Mouse (Mus musculus) forebrain, embryonic 14.5 days (tissue): Measurements from ENCODE around the gene Ceacam1. TPM values are rescaled to one million over a fixed set of nuclear protein-coding genes. Genes with fewer than 3 reads are reported as not detected.

Source experiments
- ATAC-seq: fragments of 200-750 bp; cut with Nextera tagmentation; 2 replicates; pipeline ENCODE4 v1.8.0; 2017; ENCODE audit warnings: mild to moderate bottlenecking, moderate library complexity
- DNase-seq: peaks from one replicate; pipeline ENCODE4 v3.0.0-alpha.2; 2015; ENCODE audit warnings: low spot score
- H3K27ac ChIP-seq: fragments of 300-500 bp; sonication (generic); 2 replicates; pipeline ENCODE4 v1.5.1; 2014; ENCODE audit warnings: low read depth, mild to moderate bottlenecking, control low read depth, low read length, moderate library complexity
- H3K27me3 ChIP-seq: fragments of 300-500 bp; sonication (generic); replicated peaks from 2 replicates; pipeline ENCODE4 v1.6.1; 2014; ENCODE audit warnings: low read length, control low read depth, mixed read lengths; ENCODE audit not compliant: control insufficient read depth, insufficient read depth
- H3K36me3 ChIP-seq: fragments of 300-500 bp; sonication (generic); 2 replicates; pipeline ENCODE4 v1.6.1; 2014; ENCODE audit warnings: low read length, control low read depth; ENCODE audit not compliant: control insufficient read depth, insufficient read depth
- H3K4me1 ChIP-seq: fragments of 300-500 bp; sonication (generic); 2 replicates; pipeline ENCODE4 v1.6.1; 2014; ENCODE audit warnings: antibody characterized with exemption, low read length, control low read depth; ENCODE audit not compliant: control insufficient read depth, insufficient read depth
- H3K4me2 ChIP-seq: fragments of 300-500 bp; sonication (generic); 2 replicates; pipeline ENCODE4 v1.6.1; 2014; ENCODE audit warnings: mild to moderate bottlenecking, control low read depth, low read length
- H3K4me3 ChIP-seq: fragments of 300-500 bp; sonication (generic); 2 replicates; pipeline ENCODE4 v1.5.1; 2014; ENCODE audit warnings: low read depth, low read length, control low read depth
- H3K9ac ChIP-seq: fragments of 300-500 bp; sonication (generic); 2 replicates; pipeline ENCODE4 v1.6.1; 2014; ENCODE audit warnings: mild to moderate bottlenecking, low read length, control low read depth, moderate library complexity
- H3K9me3 ChIP-seq: fragments of 300-500 bp; sonication (generic); replicated peaks from 2 replicates; pipeline ENCODE4 v1.6.1; 2016; ENCODE audit warnings: low read length, control low read depth, mixed read lengths; ENCODE audit not compliant: control insufficient read depth
- WGBS: fragments of 180-500 bp; shearing (Covaris S2); extraction: QIAGEN DNeasy Blood & Tissue Kit; methylation state at CpG from one replicate; pipeline ENCODE4 v1.1.7; 2014; 5-methylcytosine and 5-hydroxymethylcytosine counted together
- polyA plus RNA-seq: library from polyadenylated mRNA; unstranded; fragments of >200 nt; fragmentation: Nextera tagmentation; extraction: Ambion mirVana; gene quantifications from 2 replicates; pipeline ENCODE4 v1.2.1, GENCODE M21; 2014

Ceacam1 gene
- polyA plus RNA-seq, 1 experiment from 2014 or later, result 0.99 TPM

DNA sequence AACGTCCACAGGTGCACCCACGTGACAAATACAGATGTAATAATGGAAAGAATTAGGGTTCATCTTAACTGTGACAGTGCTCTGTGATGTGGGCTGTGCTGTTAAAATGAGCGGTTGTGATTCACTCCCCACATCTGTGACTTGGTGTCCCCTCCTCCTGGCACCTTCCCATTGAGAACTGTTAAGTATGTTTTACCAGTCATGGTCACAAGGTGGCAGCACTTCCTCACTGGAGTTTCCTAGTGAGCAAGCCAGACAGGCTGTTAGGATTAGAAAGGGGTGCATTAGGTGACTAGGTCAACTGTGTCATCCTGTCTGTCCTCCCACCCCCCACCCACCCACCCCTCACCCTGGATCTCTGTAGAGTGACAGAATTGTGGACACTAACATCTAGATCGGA, 53.0 kb downstream of the Ceacam1 start:
- no peak overlapping the region for H3K9ac ChIP-seq
- no peaks in the 10 kb centered on the region for H3K4me1 ChIP-seq
- 34% methylated on average over 4 of the region's 4 CpGs for WGBS
- DNase-seq (peak; percentile 94), ATAC-seq (peak; percentile 60)
- H3K27ac ChIP-seq, result no peak overlapping the region
- H3K27me3 ChIP-seq, result no peaks in the 10 kb centered on the region
- no peaks in the 10 kb centered on the region for H3K36me3 ChIP-seq
- H3K9me3 ChIP-seq, result no peaks in the 10 kb centered on the region
- H3K4me3 ChIP-seq, result no peak overlapping the region
- no peak overlapping the region for H3K4me2 ChIP-seq

DNA sequence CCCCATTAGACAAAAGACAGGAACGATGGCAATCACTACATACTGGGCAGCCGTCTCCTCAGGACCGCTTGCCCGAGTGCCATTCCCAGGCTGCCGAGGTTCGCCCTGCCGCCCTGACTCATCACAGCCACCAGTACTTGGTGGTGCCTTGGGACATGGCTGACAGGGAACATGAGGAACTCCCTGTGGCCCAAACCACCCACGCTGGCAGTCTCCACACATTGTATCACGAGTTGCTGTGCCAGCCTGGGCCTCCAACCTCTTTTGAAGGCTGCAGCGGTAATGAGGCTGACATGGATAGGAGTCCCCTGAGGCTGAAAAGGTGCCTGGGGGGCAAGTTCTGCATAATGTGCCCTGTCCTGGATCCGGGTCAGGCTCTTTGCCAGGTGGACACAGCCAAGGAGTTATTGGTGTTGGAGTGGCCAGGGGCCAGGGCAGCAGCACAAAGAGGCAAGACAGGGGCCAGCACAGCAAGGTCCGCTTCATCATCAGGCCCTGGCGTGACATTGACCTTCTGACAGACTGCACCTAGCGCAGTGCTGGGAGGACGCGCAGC, 55.0 kb downstream of the Ceacam1 start:
- DNase-seq, result no peak
- H3K27ac ChIP-seq, result no peak overlapping the region

DNA sequence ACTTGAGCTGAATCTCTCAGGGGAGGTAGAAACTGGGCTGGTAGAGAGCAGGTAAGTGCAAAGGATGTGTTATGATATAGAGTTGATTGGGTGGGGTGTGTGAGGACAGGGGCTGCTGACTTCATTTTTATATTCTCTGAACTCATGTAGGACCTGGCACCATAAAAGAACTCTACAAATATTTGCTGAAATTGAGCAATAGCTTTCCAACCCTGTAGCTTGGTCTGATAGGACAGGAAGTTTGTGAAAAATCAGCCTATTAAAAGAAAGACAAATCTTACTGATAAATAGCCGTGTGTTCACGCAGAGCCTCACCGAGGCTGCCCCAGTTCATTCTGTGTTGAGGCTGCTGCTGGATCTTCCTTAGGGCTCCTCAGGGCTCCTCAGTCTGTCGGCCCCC, 57.5 kb downstream of the Ceacam1 start:
- Histone ChIP-seq H3K27me3 (no peaks in the 10 kb centered on the region), H3K36me3 (no peaks in the 10 kb centered on the region), H3K9me3 (no peaks in the 10 kb centered on the region), H3K27ac (no peak overlapping the region), H3K9ac (no peak overlapping the region), H3K4me1 (no peaks in the 10 kb centered on the region), H3K4me3 (no peak overlapping the region), H3K4me2 (no peak overlapping the region)
- no peak for ATAC-seq
- 96% methylated on average over 4 of the region's 4 CpGs for WGBS
- DNase-seq, result no peak

More for the DNA sequence above, 55.0 kb downstream of the Ceacam1 start:
- no peak overlapping the region for H3K4me2 ChIP-seq
- H3K4me3 ChIP-seq, result no peak overlapping the region
- no peaks in the 10 kb centered on the region for H3K27me3 ChIP-seq
- no peaks in the 10 kb centered on the region for H3K36me3 ChIP-seq
- ATAC-seq, result no peak
- no peaks in the 10 kb centered on the region for H3K9me3 ChIP-seq
- H3K4me1 ChIP-seq, result no peaks in the 10 kb centered on the region
- WGBS, result 65% methylated on average over 16 of the region's 16 CpGs
- H3K9ac ChIP-seq, result no peak overlapping the region

DNA sequence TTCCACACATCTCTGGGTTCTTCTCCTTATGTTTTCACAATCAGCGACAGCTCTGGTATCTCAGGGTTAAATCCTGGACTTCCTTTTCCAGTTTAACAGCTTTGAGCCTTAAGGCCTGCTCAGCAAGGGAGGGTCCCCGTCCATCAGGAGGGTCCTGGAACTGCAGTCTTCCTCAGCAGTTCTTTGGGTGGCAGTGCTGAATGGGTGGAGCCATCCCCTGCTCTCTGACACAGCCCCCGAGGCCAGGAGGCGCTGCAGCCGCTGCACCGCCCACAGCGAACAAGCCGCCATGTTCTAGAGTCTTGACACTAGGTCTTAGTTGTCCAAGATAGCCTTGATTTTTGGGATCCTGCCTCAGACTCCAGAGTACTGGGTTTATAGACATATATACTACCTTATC, 57.9 kb downstream of the Ceacam1 start:
- Histone ChIP-seq H3K4me2 (no peak overlapping the region), H3K27ac (no peak overlapping the region), H3K9me3 (no peaks in the 10 kb centered on the region), H3K27me3 (no peaks in the 10 kb centered on the region), H3K9ac (no peak overlapping the region), H3K4me3 (no peak overlapping the region), H3K4me1 (no peaks in the 10 kb centered on the region), H3K36me3 (no peaks in the 10 kb centered on the region)
- ATAC-seq, result no peak
- DNase-seq, result no peak
- 79% methylated on average over 8 of the region's 8 CpGs for WGBS

DNA sequence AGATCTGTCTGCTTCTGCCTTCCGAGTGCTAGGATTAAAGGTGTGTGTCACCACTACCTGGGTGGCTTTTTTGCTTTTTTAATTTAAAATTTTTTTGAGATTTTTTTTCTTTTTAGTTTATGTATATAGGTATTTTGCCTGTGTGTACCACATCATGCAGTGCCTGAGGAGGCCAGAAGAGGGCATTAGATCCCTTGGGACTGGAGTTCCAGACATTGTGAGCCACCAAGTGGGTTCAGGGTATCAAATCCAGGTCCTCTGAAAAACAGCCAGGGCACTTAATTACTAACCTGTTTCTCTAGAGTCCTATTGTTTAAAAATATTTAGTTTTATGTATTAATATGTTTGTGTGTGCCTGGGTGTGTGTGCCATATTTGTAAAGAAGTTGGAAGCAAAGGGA, 59.8 kb downstream of the Ceacam1 start:
- 81% methylated on average over 1 of the region's 1 CpGs for WGBS
- DNase-seq (peak; percentile 39), ATAC-seq (no peak)
- Histone ChIP-seq H3K9ac (no peak overlapping the region), H3K4me1 (no peaks in the 10 kb centered on the region), H3K4me2 (no peak overlapping the region), H3K27ac (no peak overlapping the region), H3K9me3 (no peaks in the 10 kb centered on the region), H3K36me3 (no peaks in the 10 kb centered on the region), H3K27me3 (no peaks in the 10 kb centered on the region), H3K4me3 (no peak overlapping the region)

DNA sequence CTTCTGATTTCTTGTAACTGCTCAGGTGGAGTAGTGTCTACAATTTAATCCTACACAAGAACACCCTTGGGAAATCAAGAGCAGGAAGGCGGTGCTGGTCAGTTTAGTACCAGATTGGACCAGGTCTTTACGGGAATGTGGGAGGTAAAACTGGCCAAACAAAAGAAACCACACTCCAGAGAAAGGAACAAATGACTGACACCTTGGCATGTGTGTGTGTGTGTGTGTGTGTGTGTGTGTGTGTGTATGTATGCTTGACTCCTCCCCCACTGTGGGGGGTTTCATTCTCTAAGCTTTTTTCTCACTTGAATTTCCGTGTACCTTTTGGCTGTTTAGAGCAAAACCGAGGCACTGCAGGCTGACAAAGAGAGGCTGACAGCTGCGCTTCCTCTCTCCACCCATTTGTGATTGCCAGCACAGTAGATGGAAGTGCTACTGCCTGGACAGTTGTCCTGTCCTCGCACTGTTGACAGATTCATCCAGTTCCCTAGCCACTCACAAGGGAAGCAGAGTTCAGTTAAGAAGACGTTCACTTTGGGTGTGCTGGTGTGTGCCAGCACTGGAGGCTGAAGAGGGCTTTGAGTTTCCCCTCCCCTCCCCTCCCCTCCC, 64.5 kb downstream of the Ceacam1 start, which contains the start of gene Cxcl17:
Cxcl17 (minus strand) TSS at position 54 of the 609 bp plus-strand sequence.
- Histone ChIP-seq H3K9ac (no peak within 1 kb of the TSS), H3K27ac (no peak within 1 kb of the TSS), H3K4me3 (no peak within 1 kb of the TSS), H3K4me1 (no peaks in the 10 kb centered on the region), H3K36me3 (no peaks in the 10 kb centered on the region), H3K27me3 (no peaks in the 10 kb centered on the region), H3K9me3 (no peaks in the 10 kb centered on the region), H3K4me2 (no peak within 1 kb of the TSS)
- DNase-seq, result no peak
- ATAC-seq, result no peak
- WGBS, result 42% methylated on average over 7 of the region's 7 CpGs

DNA sequence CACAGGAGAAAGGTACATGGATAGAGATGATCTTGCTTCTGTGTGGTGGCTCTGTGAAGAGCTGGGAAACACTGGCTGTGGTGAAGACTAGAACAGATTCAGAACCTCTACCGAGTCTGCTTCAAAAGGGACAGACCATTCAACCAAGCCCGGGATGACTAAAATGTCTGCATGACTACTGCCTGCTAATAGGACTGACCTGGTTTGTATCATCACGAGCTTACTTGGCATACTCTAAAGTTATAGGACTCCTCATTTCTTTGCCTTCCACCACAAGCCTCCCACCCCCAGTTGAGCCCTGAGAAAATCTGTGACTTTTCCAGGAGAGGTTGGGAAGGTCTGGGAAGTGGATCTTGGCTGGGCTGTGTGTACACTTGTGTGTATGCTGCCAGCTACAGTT, 65.5 kb downstream of the Ceacam1 start:
- H3K9me3 ChIP-seq, result no peaks in the 10 kb centered on the region
- H3K9ac ChIP-seq, result no peak overlapping the region
- H3K27me3 ChIP-seq, result no peaks in the 10 kb centered on the region
- ATAC-seq (no peak), DNase-seq (no peak)
- no peak overlapping the region for H3K27ac ChIP-seq
- H3K4me3 ChIP-seq, result no peak overlapping the region
- WGBS, result 90% methylated on average over 3 of the region's 3 CpGs
- no peaks in the 10 kb centered on the region for H3K36me3 ChIP-seq
- H3K4me2 ChIP-seq, result no peak overlapping the region
- H3K4me1 ChIP-seq, result no peaks in the 10 kb centered on the region

Other genes starting within 250 kb of the Ceacam1 start
- gene Gsk3a, start 239.8 kb downstream of the Ceacam1 start, polyA plus RNA-seq, result 20.2 and 20.5 TPM in 2 replicates
- gene Erf, start 226.8 kb downstream of the Ceacam1 start, polyA plus RNA-seq, result 7.7 and 8.2 TPM in 2 replicates
- gene Cic, start 209.9 kb downstream of the Ceacam1 start, polyA plus RNA-seq, result 37.4 and 38.7 TPM in 2 replicates
- gene Pafah1b3, start 179.6 kb downstream of the Ceacam1 start, polyA plus RNA-seq, result 574 and 635 TPM in 2 replicates
- 1.8 and 2.2 TPM in 2 replicates for gene Prr19, start 176.2 kb downstream of the Ceacam1 start, polyA plus RNA-seq
- 14.5 and 25.5 TPM in 2 replicates for gene Tmem145, start 171.5 kb downstream of the Ceacam1 start, polyA plus RNA-seq
- 13.3 and 17.5 TPM in 2 replicates for gene Megf8, start 160.4 kb downstream of the Ceacam1 start, polyA plus RNA-seq
- gene Cnfn, start 107.9 kb downstream of the Ceacam1 start, polyA plus RNA-seq, result not detected in 2 replicates
- 5.3 and 8.3 TPM in 2 replicates for gene Lipe, start 78.9 kb downstream of the Ceacam1 start, polyA plus RNA-seq
- gene Cxcl17, start 64.7 kb downstream of the Ceacam1 start, polyA plus RNA-seq, result not detected in 2 replicates
- gene Ceacam2, start 62.3 kb upstream of the Ceacam1 start, polyA plus RNA-seq, result not detected in 2 replicates
- not detected in 2 replicates for gene Erich4, start 138.3 kb upstream of the Ceacam1 start, polyA plus RNA-seq
- 29.9 and 36.0 TPM in 2 replicates for gene Dmac2, start 141.8 kb upstream of the Ceacam1 start, polyA plus RNA-seq
- gene B3gnt8, start 149.1 kb upstream of the Ceacam1 start, polyA plus RNA-seq, result 0.43 and 0.58 TPM in 2 replicates
- gene Bckdha, start 181.4 kb upstream of the Ceacam1 start, polyA plus RNA-seq, result 65.1 and 69.7 TPM in 2 replicates
- 49.4 and 53.9 TPM in 2 replicates for gene Exosc5, start 181.6 kb upstream of the Ceacam1 start, polyA plus RNA-seq
- gene Tmem91, start 197.6 kb upstream of the Ceacam1 start, polyA plus RNA-seq, result 11.1 and 16.4 TPM in 2 replicates
- 44.3 and 57.6 TPM in 2 replicates for gene B9d2, start 203.2 kb upstream of the Ceacam1 start, polyA plus RNA-seq
- gene Tgfb1, start 209.4 kb upstream of the Ceacam1 start, polyA plus RNA-seq, result 0.61 and 0.83 TPM in 2 replicates
- 39.6 and 40.7 TPM in 2 replicates for gene Ccdc97, start 241.5 kb upstream of the Ceacam1 start, polyA plus RNA-seq